Mouse (Mus musculus) embryonic fibroblast, embryonic 13.5 days (primary cell): Measurements from ENCODE around the gene Siglec1.

Source experiments
- CTCF ChIP-seq: IDR thresholded peaks from 2 replicates; pipeline ENCODE4 v1.5.1; 2011; ENCODE audit warnings: mild to moderate bottlenecking, control low read depth, low read length, moderate library complexity, borderline replicate concordance; ENCODE audit not compliant: insufficient read depth
- POLR2A ChIP-seq: IDR thresholded peaks from 2 replicates; pipeline ENCODE4 v1.6.1; 2011; ENCODE audit warnings: low read depth, mild to moderate bottlenecking, control low read depth, low read length, moderate library complexity

- TF ChIP-seq CTCF (no peak), POLR2A (no peak)
These were observed 59.6 kb downstream of the Siglec1 start for GRCm38 (mm10) chr2:131026941-131027340.
